Mouse (Mus musculus) liver, adult 2 months (tissue): ENCODE measurements at regions not wholly inside any gene's neighbourhood (a gene's known extent, or its start where the extent isn't known, plus 50 kb on each side); places are given as distances from the start of the nearest gene placed in this dataset.

Experiments
- DNase-seq: peaks from one replicate; pipeline ENCODE4 v3.0.0-alpha.2; 2011; ENCODE audit warnings: low read depth, low spot score; ENCODE audit errors: extremely low read depth
- H3K27ac ChIP-seq: fragments of 200-500 bp; replicated peaks from 2 replicates; pipeline ENCODE4 v1.5.1; 2012; ENCODE audit warnings: low read depth, mild to moderate bottlenecking, control low read depth, inconsistent platforms, low read length; ENCODE audit not compliant: insufficient read depth
- H3K27me3 ChIP-seq: fragments of 200-500 bp; 2 replicates; pipeline ENCODE4 v1.6.1; 2012; ENCODE audit warnings: mild to moderate bottlenecking, moderate library complexity, low read length, inconsistent platforms; ENCODE audit not compliant: control insufficient read depth, insufficient read depth
- H3K36me3 ChIP-seq: fragments of 200-500 bp; 2 replicates; pipeline ENCODE4 v1.6.1; 2012; ENCODE audit warnings: low read length, inconsistent platforms; ENCODE audit not compliant: control insufficient read depth, insufficient read depth
- H3K4me1 ChIP-seq: fragments of 200-500 bp; 2 replicates; pipeline ENCODE4 v1.6.1; 2011; ENCODE audit warnings: low read length; ENCODE audit not compliant: control insufficient read depth, insufficient read depth
- H3K4me3 ChIP-seq: fragments of 200-500 bp; 2 replicates; pipeline ENCODE4 v1.5.1; 2011; ENCODE audit warnings: low read depth, mild to moderate bottlenecking, control low read depth, low read length, moderate library complexity; ENCODE audit not compliant: insufficient read depth
- H3K79me2 ChIP-seq: fragments of 200-500 bp; 2 replicates; pipeline ENCODE4 v1.6.1; 2012; ENCODE audit warnings: inconsistent platforms, mild to moderate bottlenecking, low read length, moderate library complexity; ENCODE audit not compliant: control insufficient read depth, insufficient read depth
- H3K9ac ChIP-seq: fragments of 200-500 bp; 2 replicates; pipeline ENCODE4 v1.6.1; 2012; ENCODE audit warnings: low read depth, mild to moderate bottlenecking, control low read depth, inconsistent platforms, low read length
- CTCF ChIP-seq: fragments of 200-500 bp; IDR thresholded peaks from 2 replicates; pipeline ENCODE4 v1.5.1; 2011; ENCODE audit warnings: low read depth, low read length, control low read depth
- POLR2A ChIP-seq: fragments of 200-500 bp; IDR thresholded peaks from 2 replicates; pipeline ENCODE4 v1.6.1; 2011; ENCODE audit warnings: low read length, control low read depth; ENCODE audit not compliant: insufficient read depth; ENCODE audit errors: extremely low read depth
- WGBS: fragments of 180-500 bp; shearing (Covaris S2); methylation state at CpG from one replicate; pipeline ENCODE4 v1.1.7; 2018; 5-methylcytosine and 5-hydroxymethylcytosine counted together

DNA sequence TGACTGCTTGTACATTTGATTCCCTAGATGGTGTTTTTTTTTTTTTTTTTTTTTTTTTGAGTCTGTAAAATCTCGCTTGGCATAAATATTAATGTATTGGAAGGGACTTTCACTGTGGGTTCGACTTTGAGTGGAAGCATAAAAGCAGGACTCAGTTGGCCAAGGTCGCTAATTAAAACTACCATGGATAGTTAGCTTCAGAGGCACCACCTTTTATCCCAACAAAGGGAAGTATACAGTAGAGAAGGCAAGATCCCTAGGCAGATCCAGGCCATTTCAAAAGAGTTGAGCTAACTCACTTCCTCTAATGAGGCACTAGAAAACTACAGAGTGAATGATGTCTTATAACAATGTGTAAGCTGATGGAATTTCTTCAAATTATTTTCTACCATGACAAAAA is 369.5 kb upstream of the Gria1 start:
- Histone ChIP-seq H3K27ac (no peak overlapping the region), H3K4me3 (no peak overlapping the region), H3K27me3 (no peaks in the 10 kb centered on the region), H3K36me3 (no peaks in the 10 kb centered on the region), H3K4me1 (no peaks in the 10 kb centered on the region), H3K79me2 (no peaks in the 10 kb centered on the region), H3K9ac (no peak overlapping the region)
- DNase-seq: no peak
- WGBS: 76% methylated on average over 3 of the region's 3 CpGs
- no peak for TF ChIP-seq POLR2A
- TF ChIP-seq CTCF: no peak
